Mouse (Mus musculus): ENCODE results near the gene Popdc2. TPM values are rescaled to one million over a fixed set of nuclear protein-coding genes. Genes with fewer than 3 reads are reported as not detected.
A peak's percentile ranks its signal among the peaks of the same experiment; 100 is the strongest.

Gene Popdc2
- polyA plus RNA-seq, 1 experiment from 2014 or later: 0.17 TPM

DNA sequence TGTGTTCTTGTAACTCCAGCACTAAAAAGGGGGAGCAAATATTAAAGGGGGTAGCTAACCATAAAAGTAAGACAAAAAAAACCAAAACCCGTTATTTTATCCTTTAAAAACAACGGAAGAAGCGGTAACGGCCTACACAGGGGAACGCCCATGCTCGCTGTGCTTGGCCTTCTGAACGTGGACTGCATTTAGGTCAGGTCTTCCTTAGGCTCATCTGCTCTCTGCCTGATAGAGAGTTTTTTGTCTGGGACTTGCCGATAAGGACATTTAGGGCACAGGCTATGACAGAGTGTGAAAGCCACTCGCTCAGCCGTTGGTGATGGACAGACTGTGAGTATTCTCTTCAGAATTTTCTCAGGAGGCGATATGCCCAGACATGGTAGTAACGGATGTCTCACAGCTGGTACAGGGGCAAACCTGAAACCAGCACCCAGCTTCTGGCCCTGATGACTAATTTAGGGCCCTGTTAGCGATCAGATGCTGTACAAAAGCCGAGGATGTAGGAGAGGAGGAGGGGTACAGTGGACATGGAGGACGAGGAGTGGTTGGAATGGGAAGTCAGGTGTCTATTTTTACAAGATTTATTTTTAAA lies 9.8 kb downstream of the Popdc2 start:
- Histone ChIP-seq H3K9me3 (replicated peaks; ENCODE audit: control insufficient read depth, low read length) (no peaks in the 10 kb centered on the region), H3K4me1 (ENCODE audit: control insufficient read depth, insufficient read depth, low read length) (0 out of 2 replicates have a peak, but pooled peaks cover 3% of the 10 kb centered on the region), H3K4me3 (ENCODE audit: low read depth, low read length) (no peak overlapping the region), H3K36me3 (ENCODE audit: control insufficient read depth, insufficient read depth, low read length) (no peaks in the 10 kb centered on the region), H3K27me3 (replicated peaks; ENCODE audit: control insufficient read depth, insufficient read depth, low read length) (no peaks in the 10 kb centered on the region), H3K4me2 (ENCODE audit: low read length) (no peak overlapping the region), H3K9ac (ENCODE audit: low read length) (no peak overlapping the region), H3K27ac (ENCODE audit: low read depth, low read length) (no peak overlapping the region)
- WGBS: 88% methylated on average over 15 of the region's 15 CpGs
- DNase-seq (ENCODE audit: low spot score): no peak
- no peak for ATAC-seq

DNA sequence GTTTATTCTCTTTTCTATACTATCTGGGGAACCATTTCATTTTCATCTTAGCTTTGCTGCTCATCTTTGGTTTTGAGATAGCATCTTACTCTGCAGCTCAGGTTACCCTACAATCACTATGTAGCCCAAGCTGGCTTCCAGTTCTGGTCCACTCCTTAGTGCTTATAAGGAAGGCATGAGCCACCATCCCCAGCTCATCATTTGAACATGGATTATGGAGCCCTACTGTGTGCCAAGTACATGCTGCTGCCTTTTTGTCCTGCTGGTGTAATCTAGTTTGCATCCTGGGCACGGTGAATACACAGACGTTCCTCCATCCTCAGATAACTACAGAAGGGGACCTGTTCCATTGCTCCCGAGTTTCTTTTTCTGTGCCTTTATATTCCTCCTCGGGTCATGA lies 10.9 kb downstream of the Popdc2 start:
- Histone ChIP-seq H3K9me3 (replicated peaks; ENCODE audit: control insufficient read depth, low read length) (no peaks in the 10 kb centered on the region), H3K9ac (ENCODE audit: low read length) (no peak overlapping the region), H3K27ac (ENCODE audit: low read depth, low read length) (no peak overlapping the region), H3K27me3 (replicated peaks; ENCODE audit: control insufficient read depth, insufficient read depth, low read length) (no peaks in the 10 kb centered on the region), H3K4me2 (ENCODE audit: low read length) (no peak overlapping the region), H3K4me3 (ENCODE audit: low read depth, low read length) (no peak overlapping the region), H3K36me3 (ENCODE audit: control insufficient read depth, insufficient read depth, low read length) (no peaks in the 10 kb centered on the region), H3K4me1 (ENCODE audit: control insufficient read depth, insufficient read depth, low read length) (0 out of 2 replicates have a peak, but pooled peaks cover 3% of the 10 kb centered on the region)
- DNase-seq (ENCODE audit: low spot score) (no peak), ATAC-seq (no peak)
- 85% methylated on average over 4 of the region's 4 CpGs for WGBS

DNA sequence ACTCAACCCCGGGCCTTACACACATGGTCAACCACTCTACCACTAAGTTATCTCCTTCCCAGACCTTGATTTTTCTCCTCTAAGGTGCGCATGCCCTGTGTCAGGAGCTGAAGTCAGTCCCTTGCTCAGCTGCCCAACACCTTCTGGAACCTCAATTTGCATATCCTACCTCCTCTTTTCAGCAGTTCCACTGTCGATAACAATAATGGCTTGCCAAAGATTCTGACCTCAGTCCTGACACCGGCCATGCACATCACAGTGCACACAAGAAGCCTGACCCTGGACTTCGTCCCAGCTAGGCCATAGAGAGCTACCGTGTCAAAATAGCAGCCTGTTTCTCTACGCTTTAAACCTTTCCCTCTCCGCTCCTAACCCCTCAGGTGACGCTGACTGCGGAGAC lies 11.4 kb downstream of the Popdc2 start:
- Histone ChIP-seq H3K9ac (ENCODE audit: low read length) (no peak overlapping the region), H3K4me2 (ENCODE audit: low read length) (no peak overlapping the region), H3K4me1 (ENCODE audit: control insufficient read depth, insufficient read depth, low read length) (0 out of 2 replicates have a peak, but pooled peaks cover under 1% of the 10 kb centered on the region), H3K9me3 (replicated peaks; ENCODE audit: control insufficient read depth, low read length) (no peaks in the 10 kb centered on the region), H3K27me3 (replicated peaks; ENCODE audit: control insufficient read depth, insufficient read depth, low read length) (no peaks in the 10 kb centered on the region), H3K4me3 (ENCODE audit: low read depth, low read length) (no peak overlapping the region), H3K27ac (ENCODE audit: low read depth, low read length) (no peak overlapping the region), H3K36me3 (ENCODE audit: control insufficient read depth, insufficient read depth, low read length) (no peaks in the 10 kb centered on the region)
- no peak for DNase-seq (ENCODE audit: low spot score)
- 87% methylated on average over 10 of the region's 10 CpGs for WGBS
- no peak for ATAC-seq

DNA sequence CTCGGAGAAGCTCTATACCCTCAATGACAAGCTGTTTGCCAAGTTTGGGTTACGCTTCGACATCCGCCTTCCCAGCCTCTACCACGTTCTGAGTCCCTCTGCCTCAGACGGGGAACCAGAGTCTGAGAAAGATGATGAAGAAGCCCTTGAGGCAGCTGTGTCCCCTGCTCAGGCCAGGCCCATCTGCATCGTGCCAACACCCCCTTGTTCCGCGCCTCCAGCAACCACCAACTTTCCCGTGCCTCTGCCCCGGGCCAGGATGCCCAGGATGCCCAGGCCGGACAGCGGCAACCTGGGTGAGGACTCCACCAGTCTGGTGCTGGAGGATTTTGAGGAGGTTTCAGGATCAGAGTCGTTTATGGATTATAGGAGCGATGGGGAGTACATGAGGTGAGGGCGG lies 11.9 kb downstream of the Popdc2 start:
- Histone ChIP-seq H3K27me3 (replicated peaks; ENCODE audit: control insufficient read depth, insufficient read depth, low read length) (no peaks in the 10 kb centered on the region), H3K4me2 (ENCODE audit: low read length) (no peak overlapping the region), H3K4me3 (ENCODE audit: low read depth, low read length) (no peak overlapping the region), H3K27ac (ENCODE audit: low read depth, low read length) (no peak overlapping the region), H3K9me3 (replicated peaks; ENCODE audit: control insufficient read depth, low read length) (no peaks in the 10 kb centered on the region), H3K36me3 (ENCODE audit: control insufficient read depth, insufficient read depth, low read length) (no peaks in the 10 kb centered on the region), H3K9ac (ENCODE audit: low read length) (no peak overlapping the region), H3K4me1 (ENCODE audit: control insufficient read depth, insufficient read depth, low read length) (no peaks in the 10 kb centered on the region)
- WGBS: 87% methylated on average over 16 of the region's 16 CpGs
- ATAC-seq (no peak), DNase-seq (ENCODE audit: low spot score) (no peak)

DNA sequence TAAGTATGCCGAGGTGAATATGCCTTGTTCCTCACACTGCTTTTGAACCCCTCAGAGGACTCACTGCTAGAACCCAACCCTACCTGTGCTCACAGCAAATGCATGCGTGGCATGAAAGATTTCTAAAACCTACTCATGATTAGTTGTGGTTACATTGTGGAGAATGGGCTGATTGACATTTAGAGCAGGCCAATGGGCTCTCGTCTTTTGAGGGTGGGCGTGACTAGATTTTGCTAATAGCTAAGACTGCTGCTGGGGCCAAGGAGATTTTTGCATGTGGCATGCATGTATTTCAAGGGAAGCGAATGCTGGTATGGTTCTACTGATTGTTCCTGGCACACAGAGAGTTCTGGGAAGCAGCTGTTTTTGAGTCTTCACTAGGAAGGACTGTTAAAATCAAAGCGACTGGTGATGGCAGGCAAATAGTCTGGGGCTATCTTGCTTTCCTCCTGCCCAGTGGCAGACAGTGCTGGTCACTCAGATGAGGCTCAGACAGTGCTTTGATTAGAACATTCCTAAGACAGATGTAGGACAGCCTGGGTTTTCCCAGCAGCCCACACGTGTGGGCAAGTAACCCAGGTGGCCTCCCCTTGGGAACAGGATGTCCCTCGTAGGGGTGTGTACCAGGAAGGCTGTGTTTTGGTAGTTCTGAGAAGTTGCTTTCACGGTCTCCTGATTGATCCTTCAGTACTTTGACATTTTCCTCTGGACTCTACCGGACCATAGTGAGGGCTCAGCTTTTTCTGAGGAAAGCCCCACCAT lies 12.6 kb downstream of the Popdc2 start:
- no peak for ATAC-seq
- WGBS: 86% methylated on average over 10 of the region's 10 CpGs

DNA sequence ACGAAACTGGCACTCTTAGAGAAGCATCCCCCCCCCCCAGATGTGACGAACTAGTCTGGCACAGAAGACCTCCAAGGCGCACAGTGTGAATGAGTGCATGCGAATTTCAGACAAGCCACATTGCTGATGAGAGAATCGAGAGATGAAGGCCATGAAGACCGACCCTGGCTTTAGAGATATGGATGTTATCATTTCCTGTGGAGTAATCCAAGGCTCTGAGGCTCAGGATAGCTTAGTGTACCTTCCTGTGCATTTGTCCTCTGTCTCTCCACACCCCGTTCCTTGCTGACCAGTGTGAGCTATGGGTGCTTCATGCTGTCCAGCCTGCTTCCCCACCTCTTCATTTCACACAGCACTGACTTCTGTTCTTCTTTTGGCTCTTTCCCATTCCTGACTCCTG lies 13.2 kb downstream of the Popdc2 start:
- Histone ChIP-seq H3K27me3 (replicated peaks; ENCODE audit: control insufficient read depth, insufficient read depth, low read length) (no peaks in the 10 kb centered on the region), H3K36me3 (ENCODE audit: control insufficient read depth, insufficient read depth, low read length) (no peaks in the 10 kb centered on the region), H3K4me2 (ENCODE audit: low read length) (no peak overlapping the region), H3K27ac (ENCODE audit: low read depth, low read length) (no peak overlapping the region), H3K9me3 (replicated peaks; ENCODE audit: control insufficient read depth, low read length) (no peaks in the 10 kb centered on the region), H3K9ac (ENCODE audit: low read length) (no peak overlapping the region), H3K4me1 (ENCODE audit: control insufficient read depth, insufficient read depth, low read length) (no peaks in the 10 kb centered on the region), H3K4me3 (ENCODE audit: low read depth, low read length) (no peak overlapping the region)
- ATAC-seq: no peak
- no peak for DNase-seq (ENCODE audit: low spot score)
- 82% methylated on average over 7 of the region's 7 CpGs for WGBS

More for the DNA sequence above, 12.6 kb downstream of the Popdc2 start:
- no peaks in the 10 kb centered on the region for H3K4me1 ChIP-seq (ENCODE audit: control insufficient read depth, insufficient read depth, low read length)
- no peaks in the 10 kb centered on the region for H3K27me3 ChIP-seq (replicated peaks; ENCODE audit: control insufficient read depth, insufficient read depth, low read length)
- DNase-seq (ENCODE audit: low spot score): peak; percentile 16
- H3K9me3 ChIP-seq (replicated peaks; ENCODE audit: control insufficient read depth, low read length): no peaks in the 10 kb centered on the region
- H3K9ac ChIP-seq (ENCODE audit: low read length): no peak overlapping the region
- H3K36me3 ChIP-seq (ENCODE audit: control insufficient read depth, insufficient read depth, low read length): no peaks in the 10 kb centered on the region
- no peak overlapping the region for H3K4me3 ChIP-seq (ENCODE audit: low read depth, low read length)
- H3K4me2 ChIP-seq (ENCODE audit: low read length): no peak overlapping the region
- H3K27ac ChIP-seq (ENCODE audit: low read depth, low read length): no peak overlapping the region

DNA sequence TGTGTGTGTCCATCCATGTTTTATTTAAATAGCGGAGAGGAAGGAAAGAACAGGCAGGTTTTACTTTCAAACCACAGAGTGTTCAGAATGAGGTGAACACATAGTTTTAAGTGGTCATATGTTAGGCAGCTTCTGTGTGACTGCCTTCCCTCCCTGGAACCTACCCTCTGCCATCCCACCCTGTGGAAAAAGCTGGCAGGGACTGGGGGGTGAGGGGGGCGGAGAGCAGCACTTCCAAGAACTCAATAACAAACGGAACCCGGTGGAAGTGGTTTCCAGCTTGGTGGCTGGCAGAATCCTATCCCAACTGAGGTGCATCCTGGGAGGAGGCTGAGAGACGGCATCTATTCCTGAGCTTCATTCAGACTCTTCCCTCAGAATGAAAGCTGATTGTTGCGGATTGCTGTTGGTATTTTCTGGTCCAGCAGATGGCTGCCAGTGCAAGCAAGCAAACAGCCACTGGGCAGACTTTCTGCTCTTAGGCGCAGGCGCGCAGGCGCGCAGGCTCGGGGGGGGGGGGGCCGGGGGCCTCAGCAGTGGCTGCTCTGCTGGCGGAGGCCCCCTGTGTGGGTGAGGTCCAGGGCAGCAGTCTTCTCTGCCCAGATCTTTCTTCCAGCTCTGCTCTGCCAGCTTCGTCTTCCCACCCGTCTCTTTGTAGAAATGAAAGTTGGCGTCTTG lies 14.3 kb downstream of the Popdc2 start:
- no peaks in the 10 kb centered on the region for H3K36me3 ChIP-seq (ENCODE audit: control insufficient read depth, insufficient read depth, low read length)
- H3K9me3 ChIP-seq (replicated peaks; ENCODE audit: control insufficient read depth, low read length): no peaks in the 10 kb centered on the region
- H3K27me3 ChIP-seq (replicated peaks; ENCODE audit: control insufficient read depth, insufficient read depth, low read length): no peaks in the 10 kb centered on the region
- ATAC-seq: peak; percentile 93
- H3K4me1 ChIP-seq (ENCODE audit: control insufficient read depth, insufficient read depth, low read length): no peaks in the 10 kb centered on the region
- H3K27ac ChIP-seq (ENCODE audit: low read depth, low read length): peak overlapping the region; percentile 74
- H3K4me3 ChIP-seq (ENCODE audit: low read depth, low read length): peak overlapping the region; percentile 19
- peak overlapping the region; percentile 64 for H3K9ac ChIP-seq (ENCODE audit: low read length)
- H3K4me2 ChIP-seq (ENCODE audit: low read length): peak overlapping the region; percentile 46
- 26% methylated on average over 11 of the region's 17 CpGs for WGBS
- peak; percentile 81 for DNase-seq (ENCODE audit: low spot score)

DNA sequence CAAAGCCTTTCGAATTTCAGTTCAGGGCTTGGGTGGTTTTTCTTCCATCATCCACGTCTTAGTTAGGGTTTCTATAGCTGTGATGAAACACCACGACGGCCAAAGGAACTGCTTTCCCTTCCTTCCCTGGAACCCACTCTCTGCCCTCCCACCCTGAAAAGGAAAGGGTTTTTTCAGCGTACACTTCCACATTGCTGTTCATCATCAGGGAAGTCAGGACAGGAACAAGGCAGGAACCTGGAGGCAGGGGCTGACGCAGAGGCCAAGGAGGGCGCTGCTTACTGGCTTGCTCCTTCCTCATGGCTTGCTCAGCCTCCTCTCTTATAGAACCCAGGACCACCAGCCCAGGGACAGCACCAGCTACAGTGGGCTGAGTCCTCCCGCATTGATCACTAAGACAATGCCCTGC lies 14.8 kb downstream of the Popdc2 start:
- Histone ChIP-seq H3K9ac (ENCODE audit: low read length) (peak overlapping the region; percentile 64), H3K4me1 (ENCODE audit: control insufficient read depth, insufficient read depth, low read length) (no peaks in the 10 kb centered on the region), H3K4me3 (ENCODE audit: low read depth, low read length) (peak overlapping the region; percentile 19; the same call in 1 of the 2 replicates), H3K4me2 (ENCODE audit: low read length) (peak overlapping the region; percentile 46), H3K27me3 (replicated peaks; ENCODE audit: control insufficient read depth, insufficient read depth, low read length) (no peaks in the 10 kb centered on the region), H3K27ac (ENCODE audit: low read depth, low read length) (0 out of 2 replicates have a peak overlapping the region, but pooled peaks have one; percentile 74), H3K9me3 (replicated peaks; ENCODE audit: control insufficient read depth, low read length) (no peaks in the 10 kb centered on the region), H3K36me3 (ENCODE audit: control insufficient read depth, insufficient read depth, low read length) (no peaks in the 10 kb centered on the region)
- ATAC-seq: peak; percentile 32
- 54% methylated on average over 8 of the region's 8 CpGs for WGBS
- DNase-seq (ENCODE audit: low spot score): no peak

DNA sequence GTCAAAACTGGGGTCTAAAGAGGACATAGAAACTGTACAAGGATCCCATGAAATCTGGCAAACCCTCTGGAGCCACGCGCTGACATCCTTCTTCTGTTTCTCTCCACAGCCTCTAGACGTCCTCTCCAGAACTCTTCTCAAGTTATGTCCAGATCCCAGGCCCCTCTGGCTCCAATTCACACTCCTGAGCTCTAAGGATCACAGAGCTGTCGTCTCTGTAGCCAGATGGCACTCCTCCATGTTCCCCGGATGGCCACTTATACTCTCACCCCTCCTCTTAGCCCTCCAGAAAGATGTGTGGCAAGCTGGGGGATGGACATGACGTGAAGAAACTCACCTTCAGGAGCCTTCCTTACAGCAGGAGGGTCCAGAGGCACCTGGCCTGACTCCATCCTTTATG lies 15.5 kb downstream of the Popdc2 start:
- Histone ChIP-seq H3K27ac (ENCODE audit: low read depth, low read length) (no peak overlapping the region), H3K4me3 (ENCODE audit: low read depth, low read length) (no peak overlapping the region), H3K9ac (ENCODE audit: low read length) (no peak overlapping the region), H3K4me2 (ENCODE audit: low read length) (no peak overlapping the region), H3K36me3 (ENCODE audit: control insufficient read depth, insufficient read depth, low read length) (no peaks in the 10 kb centered on the region), H3K9me3 (replicated peaks; ENCODE audit: control insufficient read depth, low read length) (no peaks in the 10 kb centered on the region), H3K27me3 (replicated peaks; ENCODE audit: control insufficient read depth, insufficient read depth, low read length) (no peaks in the 10 kb centered on the region), H3K4me1 (ENCODE audit: control insufficient read depth, insufficient read depth, low read length) (no peaks in the 10 kb centered on the region)
- ATAC-seq (no peak), DNase-seq (ENCODE audit: low spot score) (no peak)
- 88% methylated on average over 6 of the region's 6 CpGs for WGBS

Measured in forebrain, embryonic 14.5 days (tissue).